Mouse (Mus musculus) neural tube, embryonic 10.5 days (tissue): ENCODE results near the gene Klf7.
"Not testable (repeated sequence)": the region's sequence is repeated elsewhere in the genome, so short reads cannot be mapped to it uniquely, and the experiment has no call there.

Experiments used
- DNase-seq: peaks from one replicate; pipeline ENCODE4 v3.0.0-alpha.2; 2017; ENCODE audit warnings: low spot score; ENCODE audit errors: extremely low spot score

The Klf7 gene

DNA sequence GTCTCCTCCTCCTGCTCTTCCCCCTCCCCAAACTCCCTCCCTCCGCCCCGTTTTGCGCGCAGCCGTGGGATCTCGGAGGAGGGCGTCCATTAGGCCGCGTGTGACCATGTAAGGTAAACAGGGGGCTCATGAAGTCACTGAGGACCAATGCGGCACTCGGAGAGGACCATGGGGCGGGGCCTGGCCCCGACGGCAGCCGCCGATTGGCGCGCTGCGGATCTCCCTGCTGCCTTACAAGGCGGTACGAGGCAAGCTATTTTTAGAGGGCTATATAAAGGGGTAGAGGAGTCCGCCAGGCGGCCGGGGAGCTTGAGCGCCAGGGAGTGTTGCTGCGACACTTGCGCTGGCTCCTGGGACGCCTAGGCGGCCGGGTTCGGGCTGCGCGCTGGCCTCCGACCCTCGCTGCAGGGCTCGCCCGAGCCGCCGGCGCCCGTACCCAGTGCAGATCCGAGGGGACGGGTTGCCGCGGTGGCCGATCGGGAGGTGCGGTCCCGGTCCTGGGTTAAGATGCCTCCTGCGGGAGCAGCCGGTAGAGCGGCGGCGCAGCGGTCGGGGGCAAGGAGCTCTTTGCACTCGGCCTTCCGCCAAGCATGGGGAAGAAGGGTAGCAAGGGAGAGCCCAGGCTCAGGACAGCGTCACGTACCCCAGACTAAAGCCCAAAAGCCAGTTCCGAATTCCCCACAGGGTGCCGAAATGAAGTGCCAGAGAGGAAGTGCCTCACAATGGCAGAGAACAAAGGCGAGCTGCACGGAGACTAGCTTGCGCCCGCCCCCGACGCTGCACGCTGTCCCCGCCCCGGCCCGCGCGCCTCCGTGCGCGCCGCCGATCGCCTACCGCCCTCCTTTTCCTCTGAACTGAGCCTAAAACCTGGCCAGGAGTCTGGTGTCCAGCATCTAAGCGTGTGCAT is at the start of gene Klf7:
Gene Klf7 (minus strand): TSS at position 724 of the 907 bp plus-strand sequence.
- DNase-seq = peak; percentile 95

DNA sequence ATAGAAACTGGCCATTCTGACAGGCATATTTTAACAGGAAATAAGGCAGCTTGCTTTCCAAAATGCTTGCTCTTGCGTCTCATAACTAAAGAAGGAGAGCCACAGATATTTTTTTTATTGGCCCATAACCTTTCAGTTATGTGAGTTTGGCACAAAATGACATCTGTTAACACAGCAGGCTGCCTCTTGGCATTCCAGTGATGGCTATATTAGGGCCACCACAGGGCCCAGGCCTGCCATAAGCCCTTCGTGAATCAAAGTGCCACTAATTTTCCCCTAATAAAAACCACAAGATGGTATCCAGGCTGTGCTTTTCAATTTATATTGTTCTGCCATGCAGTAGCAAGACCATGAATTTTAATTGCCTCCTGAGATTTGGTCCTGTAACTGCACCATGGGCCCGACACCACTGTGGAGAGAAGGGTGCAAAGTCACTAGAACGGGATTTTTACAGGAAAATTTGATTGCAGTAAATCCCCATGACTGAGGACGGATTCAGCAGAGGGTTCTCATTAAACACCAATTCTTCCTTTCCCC is 42.5 kb upstream of the Klf7 start:
- no peak for DNase-seq

DNA sequence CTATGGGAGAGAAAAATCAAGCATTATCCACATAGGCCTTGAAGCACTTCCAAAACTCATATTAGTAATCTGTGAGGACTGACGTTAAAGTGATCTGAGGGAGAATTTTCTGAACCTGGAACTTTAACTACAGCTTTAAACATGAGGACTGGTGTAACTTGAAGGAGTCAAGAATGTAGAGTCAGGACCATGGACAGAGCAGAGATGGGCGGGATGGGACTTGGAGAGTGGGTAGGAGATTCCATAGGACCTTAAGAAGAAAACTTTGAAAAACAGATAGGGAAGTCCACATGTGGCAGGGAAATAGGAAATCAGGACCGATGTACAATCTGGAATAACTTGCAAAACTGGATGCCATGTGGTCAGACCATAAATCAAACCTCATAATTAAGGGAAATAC is 36.7 kb upstream of the Klf7 start:
- DNase-seq = no peak

DNA sequence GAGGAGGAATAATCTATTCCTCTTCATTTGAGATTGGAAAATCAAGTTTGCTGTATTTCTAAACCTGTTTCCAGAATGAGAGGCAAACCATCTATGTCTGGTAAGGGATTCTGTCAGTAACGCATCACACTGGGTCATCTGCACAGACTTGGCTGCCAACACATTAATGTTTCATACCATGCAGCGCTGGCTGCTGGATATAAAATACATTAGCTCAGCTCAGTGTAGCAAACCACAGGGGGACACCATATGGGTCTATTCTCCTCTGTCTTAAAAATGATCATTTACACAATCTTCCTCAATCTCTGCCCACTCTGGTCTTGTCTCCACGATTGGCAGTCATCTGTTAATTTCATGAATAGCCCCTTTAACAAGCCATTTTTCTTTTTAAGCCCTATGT is 27.1 kb upstream of the Klf7 start:
- no peak for DNase-seq

DNA sequence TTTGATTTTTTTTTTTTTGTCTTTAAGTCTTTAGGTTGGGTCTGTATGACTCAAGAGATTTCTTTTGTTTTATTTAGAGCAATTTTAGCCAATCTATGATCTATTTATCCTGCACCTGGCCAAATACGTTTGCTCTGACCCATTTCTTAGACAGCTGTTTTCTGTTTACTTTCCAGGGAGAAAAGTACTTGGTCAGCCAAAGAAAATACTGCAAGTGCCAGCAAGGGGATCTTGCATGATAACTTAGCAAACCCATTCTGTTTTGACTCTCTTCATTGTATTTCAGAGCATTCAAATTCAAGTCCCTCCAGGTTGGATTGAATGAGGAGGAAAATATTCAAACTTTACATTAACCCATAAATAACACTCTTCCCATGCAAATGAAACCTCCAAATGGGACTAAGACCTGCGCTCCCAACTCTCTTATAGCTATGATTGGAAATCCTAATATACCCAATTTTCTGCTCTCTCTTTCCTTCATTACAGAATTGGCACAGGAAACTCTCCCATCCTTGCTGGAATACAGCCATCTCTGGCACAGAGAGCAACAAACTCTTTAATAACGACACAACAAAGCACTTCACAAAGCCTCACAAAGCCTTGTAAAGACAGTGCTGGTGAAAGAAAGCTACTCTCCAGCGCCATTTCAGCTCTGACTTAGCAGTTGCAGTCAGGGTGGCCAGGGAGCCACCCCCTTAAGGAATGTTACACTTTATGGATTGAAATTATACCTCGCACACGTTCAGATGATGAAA is 20.8 kb upstream of the Klf7 start:
- no peak for DNase-seq

DNA sequence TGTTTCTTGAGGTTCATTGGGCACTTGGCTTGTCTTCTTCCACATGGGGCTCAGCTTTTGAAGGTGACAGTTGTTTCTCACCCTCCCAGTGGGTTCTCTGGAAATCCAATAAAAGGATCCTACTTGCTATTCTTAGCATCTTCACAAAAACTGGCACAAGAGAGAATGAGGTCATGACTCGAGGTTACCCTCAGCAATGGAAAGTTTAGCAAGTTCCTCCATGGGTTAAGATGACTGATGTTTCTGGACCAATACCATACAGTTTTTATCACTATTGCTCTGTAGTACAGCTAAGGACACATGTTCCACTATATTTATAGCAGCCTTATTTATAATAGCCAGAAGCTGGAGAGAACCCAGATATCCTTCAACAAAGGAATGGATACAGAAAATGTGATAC is 12.4 kb upstream of the Klf7 start:
- DNase-seq = no peak

DNA sequence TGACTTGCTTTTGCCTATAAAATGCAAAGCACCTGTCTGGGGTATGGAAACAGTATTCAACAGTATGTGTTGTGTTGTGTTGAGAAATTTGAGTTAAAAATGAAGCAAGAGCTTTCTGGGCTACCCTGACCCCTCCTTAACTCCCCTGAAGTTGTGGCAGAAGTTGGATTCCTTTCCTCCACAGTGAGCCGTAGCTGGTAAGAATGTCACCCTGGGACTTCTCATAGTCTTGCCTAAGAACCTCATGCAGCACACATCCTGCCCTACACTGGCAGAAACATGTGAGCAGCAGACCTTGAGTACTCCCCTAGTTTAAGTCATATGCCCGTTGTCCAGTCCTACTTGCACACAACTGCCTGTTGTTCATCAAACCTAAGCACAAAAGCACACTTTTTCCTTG is 4.7 kb upstream of the Klf7 start:
- no peak for DNase-seq

DNA sequence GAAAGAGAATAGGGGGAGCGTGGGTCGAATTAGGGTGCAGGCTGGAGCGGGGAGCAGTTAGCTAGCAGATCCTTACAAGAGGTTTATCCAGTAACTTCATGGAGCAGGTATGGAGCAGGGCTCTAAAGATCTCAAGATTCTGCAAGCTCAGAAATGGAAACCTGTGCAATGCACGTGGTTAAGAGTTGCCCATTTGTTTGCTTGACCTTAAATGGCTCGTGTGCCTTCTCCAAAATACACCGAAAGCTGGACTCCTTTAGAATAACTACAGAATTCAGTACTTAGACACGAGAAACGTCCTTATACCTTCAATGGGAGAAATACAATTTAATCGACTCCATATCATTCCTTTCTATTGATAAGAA is 366 bp upstream of the Klf7 start:
- DNase-seq = no peak

DNA sequence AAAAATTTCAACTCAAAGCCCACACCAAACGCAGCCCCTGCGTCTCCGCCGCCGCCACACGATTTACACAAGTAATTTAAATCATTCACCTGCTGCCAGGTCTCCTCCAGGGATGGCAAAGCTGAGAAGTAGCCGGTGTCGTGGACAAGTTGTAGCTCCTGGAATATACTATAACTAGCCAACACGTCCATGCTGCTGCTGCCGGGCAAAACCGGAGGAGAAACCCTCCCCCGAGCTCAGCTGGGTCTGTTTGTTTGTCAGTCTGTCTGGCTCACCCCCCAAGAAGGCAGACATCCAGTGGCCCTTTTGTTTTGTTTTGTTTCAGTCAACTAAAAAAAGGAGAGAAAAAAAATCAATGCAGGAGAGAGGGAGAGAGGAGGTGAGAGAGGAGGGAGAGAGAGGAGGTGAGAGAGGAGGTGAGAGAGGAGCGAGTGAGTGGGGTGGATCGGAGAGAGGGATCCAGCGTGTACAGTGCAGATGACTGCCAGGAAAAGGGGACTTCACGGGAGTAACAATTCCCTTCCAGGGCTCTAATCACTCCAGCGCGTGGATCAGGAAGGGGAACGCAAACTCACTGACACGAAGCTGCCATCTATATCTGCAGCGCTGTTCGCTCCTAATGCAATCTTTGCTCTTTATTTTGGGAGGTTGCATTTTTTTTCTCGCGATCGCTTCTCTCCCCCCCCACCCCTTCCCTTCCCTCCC is 1.1 kb downstream of the Klf7 start:
- DNase-seq = no peak

DNA sequence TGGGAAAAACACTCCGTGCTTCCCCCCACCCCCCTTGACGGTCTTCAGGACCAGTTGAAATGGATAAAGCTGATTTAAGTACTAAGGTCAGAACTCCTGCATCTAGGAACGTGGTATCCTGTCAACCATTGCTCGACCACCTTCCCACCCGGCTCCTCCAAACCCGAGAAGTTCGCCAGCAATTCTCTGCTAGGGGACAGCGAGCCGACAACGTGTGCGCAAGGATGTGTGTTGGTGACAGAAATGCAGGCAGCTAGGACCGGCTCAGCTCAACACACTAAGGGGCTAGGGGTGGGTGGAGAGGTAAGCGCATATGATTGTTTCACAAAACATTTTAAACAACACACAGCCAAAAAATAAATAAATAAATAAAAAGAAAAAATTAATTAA is 1.7 kb downstream of the Klf7 start:
- DNase-seq = peak; percentile 40

DNA sequence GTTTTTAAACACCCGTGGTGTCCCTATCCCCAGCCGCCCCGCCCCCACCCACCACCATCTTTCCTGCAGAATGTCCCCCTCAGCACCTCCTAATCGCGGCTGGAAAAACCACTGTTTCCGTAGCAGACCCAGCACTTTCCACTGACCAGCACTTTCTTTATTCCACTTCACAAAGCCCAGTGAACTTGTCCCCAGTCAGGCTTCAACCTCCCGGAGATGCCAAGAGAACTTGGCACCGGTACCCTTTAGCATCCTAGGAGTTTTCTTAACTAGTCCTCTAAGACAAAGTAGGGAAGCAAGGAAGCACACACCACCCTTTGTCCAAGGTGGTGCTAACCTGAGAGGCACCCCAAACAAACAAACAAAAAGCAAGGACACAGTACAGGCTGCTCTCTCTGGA is 2.2 kb downstream of the Klf7 start:
- DNase-seq = peak; percentile 41

DNA sequence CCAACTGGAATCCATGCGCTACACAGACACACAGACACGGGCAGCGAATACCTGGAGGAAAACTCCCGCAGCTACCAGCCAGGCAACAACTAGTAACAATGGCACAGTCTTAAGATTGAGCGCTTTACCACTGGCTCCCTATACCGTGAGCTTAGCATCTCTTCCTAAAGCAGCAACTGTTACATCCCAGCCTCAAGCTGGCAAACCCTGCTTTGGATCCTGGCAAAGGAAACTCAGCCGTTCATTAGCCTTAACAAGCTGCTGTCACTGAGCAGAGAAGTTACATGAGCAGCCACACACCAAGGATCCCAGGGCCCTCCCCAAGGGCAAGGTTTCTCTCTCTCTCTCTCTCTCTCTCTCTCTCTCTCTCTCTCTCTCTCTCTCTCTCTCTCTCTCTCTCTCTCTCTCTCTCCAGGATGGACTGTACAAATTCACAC is 2.7 kb downstream of the Klf7 start:
- DNase-seq = peak; percentile 41

DNA sequence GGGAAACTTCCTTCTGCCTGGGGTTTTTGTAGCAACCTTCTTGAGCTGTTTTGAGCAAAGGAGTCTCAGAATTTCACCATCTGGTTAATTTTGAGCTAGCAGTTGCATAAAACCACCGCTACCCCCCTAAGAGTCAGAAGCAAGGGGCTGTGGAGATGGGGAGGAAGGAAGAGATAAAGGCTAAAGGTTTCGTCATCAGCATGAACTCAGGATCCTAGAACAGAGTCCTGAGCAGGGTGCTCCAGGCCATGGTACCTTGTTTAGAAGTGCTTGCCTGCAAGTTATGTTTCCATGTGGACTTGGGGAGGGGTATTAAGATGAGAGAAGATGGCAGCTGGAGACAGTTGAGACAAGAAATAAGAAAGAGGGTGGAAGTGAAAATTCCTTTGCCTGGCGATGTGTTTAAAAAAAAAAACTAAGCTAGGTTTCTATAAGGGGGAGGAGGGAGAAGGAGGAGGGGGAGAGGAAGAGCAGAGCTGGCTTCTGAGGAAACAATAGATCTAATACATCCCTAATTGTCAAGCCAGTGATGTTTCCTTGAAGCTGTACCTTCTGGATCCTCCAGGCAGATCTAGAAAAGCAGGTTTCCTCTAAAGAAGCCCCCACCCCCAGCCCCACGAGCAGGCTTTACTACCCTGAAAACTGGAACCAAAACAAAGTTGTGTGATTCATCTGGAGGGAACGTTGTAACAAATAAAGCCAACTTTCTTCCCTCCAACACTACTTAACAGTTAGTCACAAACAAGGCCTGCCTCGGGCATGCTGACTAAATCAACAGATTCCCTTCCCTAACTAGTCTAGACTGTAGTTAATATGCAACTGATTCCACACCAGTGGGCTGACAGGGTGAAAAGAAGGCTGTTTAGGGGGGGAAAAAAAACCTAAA is 3.6 kb downstream of the Klf7 start:
- DNase-seq = no peak

DNA sequence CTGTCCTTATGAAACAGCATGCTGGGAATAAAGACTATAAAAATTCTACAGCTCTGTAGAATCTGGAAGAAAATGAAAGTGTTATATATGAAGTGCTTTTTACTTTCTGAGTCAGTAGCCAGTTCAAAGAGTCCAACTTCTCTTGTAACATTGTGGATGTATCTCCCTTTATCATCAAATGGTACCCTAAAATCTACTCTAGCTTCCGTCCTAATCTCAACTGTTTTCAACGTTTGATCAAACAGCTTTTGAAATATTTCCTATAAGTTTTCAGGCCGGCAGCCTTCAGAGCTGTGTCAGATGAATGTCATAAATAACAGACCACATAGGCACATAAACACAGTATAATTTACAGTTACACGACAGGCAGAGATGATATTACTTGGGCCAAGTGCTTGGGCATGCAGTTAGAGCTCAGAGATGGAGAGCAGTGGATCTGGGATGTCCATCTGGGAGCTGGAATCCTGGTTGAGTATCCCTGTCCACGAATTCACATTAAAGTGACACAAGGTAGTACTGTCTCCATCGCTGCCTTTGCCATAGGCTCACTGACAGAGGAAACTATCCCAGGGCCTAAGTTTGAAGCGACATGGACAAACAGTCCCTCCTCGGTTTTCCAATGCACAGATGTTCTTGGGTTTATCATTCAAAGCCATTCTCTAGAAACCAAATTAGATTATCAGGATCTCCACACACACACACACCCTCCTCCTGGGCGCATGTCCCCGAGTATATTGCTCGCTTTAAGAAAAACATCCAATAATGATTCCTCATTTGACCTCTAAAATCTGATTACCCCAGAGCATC is 4.4 kb downstream of the Klf7 start:
- no peak for DNase-seq

DNA sequence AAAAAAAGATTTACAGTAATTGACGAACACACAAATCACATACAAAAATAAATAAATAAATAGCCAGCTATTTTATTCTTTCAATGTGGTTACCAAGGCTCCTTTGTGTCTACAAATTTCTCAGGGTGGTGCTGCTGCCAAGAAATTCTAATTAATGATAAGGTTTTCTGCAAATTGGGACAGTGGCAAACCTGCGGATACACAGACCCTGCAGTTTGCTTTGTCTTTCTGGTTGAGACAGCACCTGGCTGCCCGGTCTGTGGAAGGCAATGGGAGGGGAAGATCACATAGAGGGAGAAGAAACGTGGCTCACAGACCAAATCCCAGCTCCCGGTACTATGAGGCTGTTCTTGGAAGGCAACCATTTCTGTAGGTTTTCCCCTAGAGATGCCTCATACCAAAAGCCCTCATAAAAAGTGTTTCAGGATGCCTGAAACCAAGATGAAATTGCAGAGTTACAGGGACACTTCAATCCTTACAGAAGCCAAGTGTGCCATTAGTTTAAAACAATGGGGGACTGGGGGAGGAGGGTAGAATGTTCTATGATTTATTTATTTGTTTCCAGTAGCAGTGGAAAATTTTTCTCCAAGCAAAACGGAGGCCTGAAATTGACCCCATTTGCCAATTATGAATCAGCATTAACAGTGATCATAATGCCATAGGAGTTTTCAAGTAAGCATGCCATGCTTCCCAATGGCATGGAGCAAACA is 5.2 kb downstream of the Klf7 start:
- no peak for DNase-seq

DNA sequence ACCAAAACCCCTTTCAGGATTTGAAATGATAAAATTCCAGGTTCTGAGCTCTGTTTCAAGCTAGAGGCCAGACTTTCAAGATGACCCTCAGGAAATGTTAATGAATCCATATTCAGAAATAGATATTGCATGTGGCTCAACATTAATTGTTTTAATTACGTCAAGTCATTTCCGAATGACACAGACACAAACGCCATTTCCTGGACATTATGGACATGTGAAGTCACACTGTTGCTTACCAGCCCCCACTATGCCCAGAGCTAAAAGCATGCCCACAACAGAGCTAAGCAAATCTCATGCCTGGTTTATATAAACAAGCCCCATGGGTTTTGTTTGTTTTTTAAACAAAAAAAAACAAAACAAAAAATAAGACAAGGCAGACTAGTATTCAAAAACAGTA is 7.5 kb downstream of the Klf7 start:
- no peak for DNase-seq

DNA sequence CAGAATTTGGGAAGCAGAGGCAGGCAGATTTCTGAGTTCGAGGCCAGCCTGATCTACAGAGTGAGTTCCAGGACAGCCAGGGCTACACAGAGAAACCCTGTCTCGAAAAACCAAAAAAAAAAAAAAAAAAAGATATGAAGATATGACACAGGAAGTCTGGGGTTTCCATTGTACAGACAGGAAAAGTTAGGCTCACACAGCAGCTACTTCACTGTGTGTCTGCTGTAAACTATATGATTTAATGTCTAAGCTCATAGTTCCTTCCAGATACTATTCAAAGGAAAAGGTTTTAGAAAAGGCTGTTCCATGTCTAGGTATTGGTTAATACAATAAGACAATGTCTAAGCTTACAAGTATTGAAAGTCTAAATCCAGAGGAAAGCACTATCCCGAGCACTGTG is 13.4 kb downstream of the Klf7 start:
- not testable (repeated sequence) for DNase-seq

DNA sequence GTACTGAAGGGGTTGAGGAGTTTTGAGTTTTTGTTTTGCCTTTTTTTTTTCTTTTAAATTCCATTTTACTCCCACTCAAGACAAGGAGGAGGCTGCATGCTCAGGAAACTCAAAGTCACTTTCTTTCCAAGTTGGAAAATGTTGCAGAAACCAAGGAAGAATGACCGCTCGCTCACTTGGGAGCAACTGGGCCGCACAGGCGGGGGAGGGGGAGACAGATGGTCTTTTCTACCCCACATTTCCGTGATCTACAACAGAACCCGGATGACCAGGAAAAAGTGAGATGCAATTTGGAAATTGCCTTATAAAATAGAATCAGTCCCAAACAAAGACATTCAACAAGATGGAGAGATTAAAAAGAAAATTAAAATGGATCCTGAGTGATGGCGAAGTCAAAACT is 14.6 kb downstream of the Klf7 start:
- DNase-seq = no peak

DNA sequence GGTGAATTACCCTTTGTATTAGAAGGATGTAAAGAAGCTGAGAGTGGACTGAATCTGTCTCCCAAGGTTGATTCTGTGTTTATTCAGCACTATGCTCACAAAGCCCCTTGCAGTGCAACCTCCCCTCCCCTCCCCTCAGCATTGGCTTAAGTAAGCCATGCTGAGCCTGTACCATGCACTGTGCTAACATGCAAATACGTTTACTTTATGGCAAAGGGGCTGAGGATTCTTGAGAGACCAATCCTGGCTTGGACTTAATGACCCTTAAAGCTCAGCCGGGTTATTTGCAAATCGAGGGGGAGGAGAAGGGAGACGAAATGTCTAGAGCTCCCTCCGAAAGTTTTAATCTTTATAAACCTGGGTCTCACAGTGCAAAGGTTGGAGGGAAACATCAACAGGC is 16.0 kb downstream of the Klf7 start:
- no peak for DNase-seq
